ENCODE assay signal across 16 mouse cellular contexts in the genomic region with DNA sequence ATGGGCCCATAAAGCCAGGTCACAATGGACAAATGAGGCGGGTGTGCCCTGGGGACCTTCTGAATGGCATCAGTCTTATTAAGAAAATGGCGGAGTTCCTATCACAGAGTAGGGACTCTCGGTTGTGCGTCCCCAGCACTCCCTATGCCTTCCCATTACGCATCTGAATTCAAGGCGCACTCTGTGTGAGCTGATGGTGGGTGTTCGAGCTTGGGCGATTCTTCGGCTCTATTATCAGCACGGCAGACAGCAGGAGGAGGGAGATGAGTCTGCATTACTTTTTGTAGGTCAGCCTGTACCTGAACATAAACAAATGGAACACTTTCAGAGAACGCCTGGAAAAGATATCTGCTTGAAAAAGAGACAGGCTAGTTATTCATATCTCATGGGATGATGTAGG. TPM values are rescaled to one million over a fixed set of nuclear protein-coding genes. Genes with fewer than 3 reads are reported as not detected.
DNase-seq lines count a peak whose midpoint lies in the region; ATAC-seq and TF ChIP-seq lines count a peak whose summit lies in the region.
"Had no signal": no experiment of that assay in that cellular context is flagged by ENCODE, and none has a peak within 500 bp of the region (broad histone marks: within the 10 kb centered on the region; RNA-seq: fewer than 3 reads in every experiment).

No protein-coding gene starts in this region.

- TF ChIP-seq EP300 in stomach, postnatal 0 days (optimal IDR thresholded peaks at IDR 0.05), result no peak

- TF ChIP-seq CTCF in stomach, postnatal 0 days (IDR thresholded peaks at IDR 0.05; ENCODE audit: low read depth), result no peak

- H3K27ac ChIP-seq in heart, embryonic 12.5 days (ENCODE audit: poor library complexity, severe bottlenecking), result peak overlapping the region; percentile 64; the same call in 1 of the 2 replicates
- peak overlapping the region; percentile 71 for H3K27ac ChIP-seq in kidney, embryonic 15.5 days
- peak overlapping the region; percentile 17; the same call in 1 of the 2 replicates for H3K27ac ChIP-seq in stomach, embryonic 15.5 days
- H3K27ac ChIP-seq in stomach, postnatal 0 days (replicated peaks), result no peak overlapping the region
- H3K27ac ChIP-seq: embryonic facial prominence, embryonic 12.5 days; forebrain, embryonic 13.5 days; liver, embryonic 15.5 days had no signal

- 75% methylated on average over 11 of the region's 11 CpGs for WGBS in heart, embryonic 12.5 days
- WGBS in kidney, embryonic 15.5 days, result 88% methylated on average over 11 of the region's 11 CpGs
- 86% methylated on average over 11 of the region's 11 CpGs for WGBS in stomach, embryonic 15.5 days
- WGBS in stomach, postnatal 0 days, result 90% methylated on average over 11 of the region's 11 CpGs

- H3K9ac ChIP-seq in heart, embryonic 12.5 days, result no peak overlapping the region
- H3K9ac ChIP-seq in kidney, embryonic 15.5 days, result no peak overlapping the region
- H3K9ac ChIP-seq in stomach, embryonic 15.5 days, result no peak overlapping the region
- no peak overlapping the region for H3K9ac ChIP-seq in stomach, postnatal 0 days (ENCODE audit: low read length)
- H3K9ac ChIP-seq: embryonic facial prominence, embryonic 12.5 days; forebrain, embryonic 13.5 days; liver, embryonic 15.5 days had no signal

- H3K9me3 ChIP-seq in heart, embryonic 12.5 days (replicated peaks), result no peaks in the 10 kb centered on the region
- no peaks in the 10 kb centered on the region for H3K9me3 ChIP-seq in kidney, embryonic 15.5 days (replicated peaks)
- H3K9me3 ChIP-seq in stomach, embryonic 15.5 days, result no peaks in the 10 kb centered on the region
- no peaks in the 10 kb centered on the region for H3K9me3 ChIP-seq in stomach, postnatal 0 days (ENCODE audit: control insufficient read depth, low read length)
- H3K9me3 ChIP-seq: embryonic facial prominence, embryonic 12.5 days; forebrain, embryonic 13.5 days; liver, embryonic 15.5 days had no signal

- no peak overlapping the region for H3K4me2 ChIP-seq in heart, embryonic 12.5 days
- no peak overlapping the region for H3K4me2 ChIP-seq in kidney, embryonic 15.5 days
- H3K4me2 ChIP-seq in stomach, embryonic 15.5 days, result no peak overlapping the region
- H3K4me2 ChIP-seq in stomach, postnatal 0 days (replicated peaks; ENCODE audit: low read depth), result no peak overlapping the region
- H3K4me2 ChIP-seq: embryonic facial prominence, embryonic 12.5 days; forebrain, embryonic 13.5 days; liver, embryonic 15.5 days had no signal

- H3K36me3 ChIP-seq in heart, embryonic 12.5 days, result no peaks in the 10 kb centered on the region
- no peaks in the 10 kb centered on the region for H3K36me3 ChIP-seq in kidney, embryonic 15.5 days
- no peaks in the 10 kb centered on the region for H3K36me3 ChIP-seq in stomach, embryonic 15.5 days
- no peaks in the 10 kb centered on the region for H3K36me3 ChIP-seq in stomach, postnatal 0 days (ENCODE audit: control insufficient read depth, insufficient read depth, low read length)
- H3K36me3 ChIP-seq: embryonic facial prominence, embryonic 12.5 days; liver, embryonic 15.5 days had no signal

- peaks cover 11% of the 10 kb centered on the region for H3K4me1 ChIP-seq in heart, embryonic 12.5 days (replicated peaks)
- H3K4me1 ChIP-seq in kidney, embryonic 15.5 days, result peaks cover 24% of the 10 kb centered on the region
- no peaks in the 10 kb centered on the region for H3K4me1 ChIP-seq in stomach, embryonic 15.5 days
- no peaks in the 10 kb centered on the region for H3K4me1 ChIP-seq in stomach, postnatal 0 days (replicated peaks; ENCODE audit: control insufficient read depth, insufficient read depth)
- H3K4me1 ChIP-seq: forebrain, embryonic 13.5 days; liver, embryonic 15.5 days had no signal

- no peaks in the 10 kb centered on the region for H3K27me3 ChIP-seq in heart, embryonic 12.5 days (replicated peaks)
- no peaks in the 10 kb centered on the region for H3K27me3 ChIP-seq in kidney, embryonic 15.5 days
- H3K27me3 ChIP-seq in stomach, embryonic 15.5 days (replicated peaks), result no peaks in the 10 kb centered on the region
- H3K27me3 ChIP-seq in stomach, postnatal 0 days (ENCODE audit: control insufficient read depth, insufficient read depth, low read length), result no peaks in the 10 kb centered on the region
- H3K27me3 ChIP-seq: embryonic facial prominence, embryonic 12.5 days; forebrain, embryonic 13.5 days; liver, embryonic 15.5 days had no signal

- intact Hi-C loops in heart, postnatal 14 days (cut with DNase I), result loop anchor here (5.0 kb wide), 3 partner anchors 149 to 434 kb away; a partner anchor contains a TSS

- DNase-seq in heart, postnatal 14 days, result no peak
- DNase-seq in kidney, adult 18-20 months, result no peak
- DNase-seq in stomach, postnatal 0 days (ENCODE audit: low spot score), result no peak
- no peak for DNase-seq in urinary bladder, postnatal 4 days (ENCODE audit: low spot score in 2 of 2)
- DNase-seq: cerebellum, adult 11 months; cerebellum, postnatal 10 days; right cerebral cortex, postnatal 25 days; thymus, postnatal 25 days had no signal

- no peak overlapping the region for H3K4me3 ChIP-seq in heart, embryonic 12.5 days
- no peak overlapping the region for H3K4me3 ChIP-seq in kidney, embryonic 15.5 days (replicated peaks)
- H3K4me3 ChIP-seq in stomach, embryonic 15.5 days (replicated peaks), result no peak overlapping the region
- H3K4me3 ChIP-seq in stomach, postnatal 0 days (ENCODE audit: low read depth, low read length), result no peak overlapping the region
- H3K4me3 ChIP-seq: embryonic facial prominence, embryonic 12.5 days; erythroblast, embryonic 14.5 days; forebrain, embryonic 13.5 days; liver, embryonic 15.5 days had no signal

- no peak for ATAC-seq in heart, embryonic 12.5 days (ENCODE audit: insufficient number of reproducible peaks, low FRiP score)
- no peak for ATAC-seq in kidney, embryonic 15.5 days (replicated peaks; ENCODE audit: low FRiP score)
- no peak for ATAC-seq in stomach, embryonic 15.5 days (ENCODE audit: insufficient read depth, low FRiP score, low read depth)
- no peak for ATAC-seq in stomach, postnatal 0 days (ENCODE audit: low FRiP score, low TSS enrichment)
- ATAC-seq: hindbrain, embryonic 16.5 days had no signal

RNA-seq across cellular contexts. Expression of a gene that starts 39.7 kb away (rescaled TPM):
- polyA plus RNA-seq in heart, embryonic 12.5 days (2016; fragmentation: Nextera tagmentation; extraction: Ambion mirVana), result 10.6 and 11.1 TPM in 2 replicates
- total RNA-seq in heart, postnatal 14 days (2021), result 10 to 100 TPM; 47.8 to 53.6 TPM
- 9.6 and 11.5 TPM in 2 replicates for polyA plus RNA-seq in kidney, embryonic 15.5 days (2015; fragmentation: Nextera tagmentation; extraction: Ambion mirVana)
- 11.0 and 11.7 TPM in 2 replicates for polyA plus RNA-seq in stomach, embryonic 15.5 days (2015; fragmentation: Nextera tagmentation; extraction: Ambion mirVana)
- 3.4 and 3.5 TPM in 2 replicates for polyA plus RNA-seq in stomach, postnatal 0 days (2015; fragmentation: Nextera tagmentation; extraction: Ambion mirVana)
- polyA plus RNA-seq: erythroblast, embryonic 14.5 days had no signal
